Mouse (Mus musculus) stomach, embryonic 14.5 days (tissue): ENCODE data around the gene Cbs. TPM values are rescaled to one million over a fixed set of nuclear protein-coding genes. Genes with fewer than 3 reads are reported as not detected.

Experiments
- ATAC-seq: fragments of 200-750 bp; cut with Nextera tagmentation; 2 replicates; pipeline ENCODE4 v1.8.0; 2017; ENCODE audit warnings: low read depth, moderate TSS enrichment; ENCODE audit not compliant: insufficient number of reproducible peaks, insufficient read depth, low FRiP score
- H3K27ac ChIP-seq: fragments of 300-500 bp; sonication (generic); 2 replicates; pipeline ENCODE4 v1.5.1; 2014; ENCODE audit warnings: mild to moderate bottlenecking, low read length, moderate library complexity, mixed read lengths
- H3K27me3 ChIP-seq: fragments of 300-500 bp; sonication (generic); 2 replicates; pipeline ENCODE4 v1.6.1; 2014; ENCODE audit warnings: low read length, control low read depth, mixed read lengths; ENCODE audit not compliant: control insufficient read depth, insufficient read depth
- H3K36me3 ChIP-seq: fragments of 300-500 bp; sonication (generic); 2 replicates; pipeline ENCODE4 v1.6.1; 2014; ENCODE audit warnings: mild to moderate bottlenecking, control low read depth, low read length, moderate library complexity, mixed read lengths; ENCODE audit not compliant: control insufficient read depth, insufficient read depth
- H3K4me1 ChIP-seq: fragments of 300-500 bp; sonication (generic); 2 replicates; pipeline ENCODE4 v1.6.1; 2014; ENCODE audit warnings: low read length, control low read depth, mixed read lengths; ENCODE audit not compliant: control insufficient read depth, insufficient read depth
- H3K4me2 ChIP-seq: fragments of 300-500 bp; sonication (generic); replicated peaks from 2 replicates; pipeline ENCODE4 v1.6.1; 2014; ENCODE audit warnings: low read depth, low read length, control low read depth
- H3K4me3 ChIP-seq: fragments of 300-500 bp; sonication (generic); 2 replicates; pipeline ENCODE4 v1.5.1; 2014; ENCODE audit warnings: low read depth, low read length, control low read depth
- H3K9ac ChIP-seq: fragments of 300-500 bp; sonication (generic); replicated peaks from 2 replicates; pipeline ENCODE4 v1.6.1; 2014; ENCODE audit warnings: low read depth, mild to moderate bottlenecking, control low read depth, low read length, moderate library complexity, mixed read lengths
- H3K9me3 ChIP-seq: fragments of 300-500 bp; sonication (generic); 2 replicates; pipeline ENCODE4 v1.6.1; 2016; ENCODE audit warnings: low read depth, low read length, control low read depth; ENCODE audit not compliant: control insufficient read depth
- WGBS: fragments of 180-500 bp; shearing (Covaris S2); extraction: QIAGEN DNeasy Blood & Tissue Kit; methylation state at CpG from one replicate; pipeline ENCODE4 v1.1.7; 2014; 5-methylcytosine and 5-hydroxymethylcytosine counted together
- polyA plus RNA-seq: library from polyadenylated mRNA; unstranded; fragments of >200 nt; fragmentation: Nextera tagmentation; extraction: Ambion mirVana; gene quantifications from 2 replicates; pipeline ENCODE4 v1.2.1, GENCODE M21; 2014

The Cbs gene
- polyA plus RNA-seq, 1 experiment from 2014 or later: 1.3 TPM

GRCm38 (mm10) chr17:31571689-31572088 lies 65.3 kb downstream of the Cbs start:
- no peak for ATAC-seq
- Histone ChIP-seq H3K27me3 (no peaks in the 10 kb centered on the region), H3K4me1 (peaks cover 24% of the 10 kb centered on the region), H3K4me3 (no peak overlapping the region), H3K36me3 (no peaks in the 10 kb centered on the region), H3K4me2 (no peak overlapping the region), H3K9ac (no peak overlapping the region), H3K27ac (no peak overlapping the region), H3K9me3 (no peaks in the 10 kb centered on the region)
- WGBS: 89% methylated on average over 5 of the region's 5 CpGs

- H3K4me2 ChIP-seq: no peak overlapping the region
- WGBS: 82% methylated on average over 9 of the region's 9 CpGs
- ATAC-seq: peak; percentile 78
- H3K9ac ChIP-seq: no peak overlapping the region
- no peaks in the 10 kb centered on the region for H3K9me3 ChIP-seq
- H3K27ac ChIP-seq: no peak overlapping the region
- H3K4me3 ChIP-seq: no peak overlapping the region
- H3K27me3 ChIP-seq: no peaks in the 10 kb centered on the region
- peaks cover 30% of the 10 kb centered on the region for H3K4me1 ChIP-seq
- H3K36me3 ChIP-seq: no peaks in the 10 kb centered on the region
These were observed 66.6 kb downstream of the Cbs start for GRCm38 (mm10) chr17:31570321-31570925.

- H3K9ac ChIP-seq: no peak overlapping the region
- H3K27me3 ChIP-seq: no peaks in the 10 kb centered on the region
- no peaks in the 10 kb centered on the region for H3K9me3 ChIP-seq
- no peak overlapping the region for H3K4me3 ChIP-seq
- peaks cover 30% of the 10 kb centered on the region for H3K4me1 ChIP-seq
- no peaks in the 10 kb centered on the region for H3K36me3 ChIP-seq
- no peak overlapping the region for H3K27ac ChIP-seq
- WGBS: 81% methylated on average over 1 of the region's 1 CpGs
- no peak for ATAC-seq
- no peak overlapping the region for H3K4me2 ChIP-seq
These were observed 67.3 kb downstream of the Cbs start for GRCm38 (mm10) chr17:31569756-31570155.

GRCm38 (mm10) chr17:31566276-31566675 lies 70.8 kb downstream of the Cbs start:
- ATAC-seq: no peak
- peaks cover 33% of the 10 kb centered on the region for H3K4me1 ChIP-seq
- H3K9ac ChIP-seq: peak overlapping the region; percentile 87; the same call in 1 of the 2 replicates
- peak overlapping the region; percentile 96; the same call in 1 of the 2 replicates for H3K27ac ChIP-seq
- no peaks in the 10 kb centered on the region for H3K36me3 ChIP-seq
- H3K9me3 ChIP-seq: no peaks in the 10 kb centered on the region
- 74% methylated on average over 6 of the region's 6 CpGs for whole genome bisulfite sequencing
- peak overlapping the region; percentile 82 for H3K4me3 ChIP-seq
- no peaks in the 10 kb centered on the region for H3K27me3 ChIP-seq
- peak overlapping the region; percentile 88 for H3K4me2 ChIP-seq

- H3K4me1 ChIP-seq: peaks cover 33% of the 10 kb centered on the region
- ATAC-seq: peak; percentile 29
- H3K27ac ChIP-seq: peak overlapping the region; percentile 96
- no peaks in the 10 kb centered on the region for H3K9me3 ChIP-seq
- 1% methylated on average over 79 of the region's 88 CpGs for WGBS
- peak overlapping the region; percentile 87 for H3K9ac ChIP-seq
- peak overlapping the region; percentile 82 for H3K4me3 ChIP-seq
- no peaks in the 10 kb centered on the region for H3K36me3 ChIP-seq
- H3K27me3 ChIP-seq: no peaks in the 10 kb centered on the region
- peak overlapping the region; percentile 88 for H3K4me2 ChIP-seq
These were observed 71.6 kb downstream of the Cbs start for GRCm38 (mm10) chr17:31565141-31566056.

GRCm38 (mm10) chr17:31564858-31565140 lies 72.2 kb downstream of the Cbs start:
- 2% methylated on average over 13 of the region's 44 CpGs for WGBS
- peaks cover 33% of the 10 kb centered on the region for H3K4me1 ChIP-seq
- no peak for ATAC-seq

GRCm38 (mm10) chr17:31564015-31564857 lies 72.8 kb downstream of the Cbs start, which contains the start of gene Pknox1:
Gene Pknox1 (plus strand): TSS chr17:31564734.
- Histone ChIP-seq H3K4me1 (peaks cover 33% of the 10 kb centered on the region), H3K27me3 (no peaks in the 10 kb centered on the region), H3K4me3 (peak within 1 kb of the TSS; percentile 82), H3K9me3 (no peaks in the 10 kb centered on the region), H3K27ac (peak within 1 kb of the TSS; percentile 96), H3K36me3 (no peaks in the 10 kb centered on the region), H3K4me2 (peak within 1 kb of the TSS; percentile 88), H3K9ac (peak within 1 kb of the TSS; percentile 87)
- peak; percentile 95 for ATAC-seq
- WGBS: under 1% methylated on average over 54 of the region's 72 CpGs

More at GRCm38 (mm10) chr17:31564858-31565140, 72.2 kb downstream of the Cbs start:
- H3K27ac ChIP-seq: peak overlapping the region; percentile 96
- H3K36me3 ChIP-seq: no peaks in the 10 kb centered on the region
- H3K9ac ChIP-seq: peak overlapping the region; percentile 87
- H3K27me3 ChIP-seq: no peaks in the 10 kb centered on the region
- H3K4me3 ChIP-seq: peak overlapping the region; percentile 82
- no peaks in the 10 kb centered on the region for H3K9me3 ChIP-seq
- H3K4me2 ChIP-seq: peak overlapping the region; percentile 88

- ATAC-seq: no peak
- Histone ChIP-seq H3K27me3 (no peaks in the 10 kb centered on the region), H3K4me2 (peak overlapping the region; percentile 53), H3K4me3 (peak overlapping the region; percentile 24), H3K27ac (peak overlapping the region; percentile 92), H3K4me1 (peaks cover 28% of the 10 kb centered on the region), H3K9me3 (no peaks in the 10 kb centered on the region), H3K9ac (peak overlapping the region; percentile 45), H3K36me3 (no peaks in the 10 kb centered on the region)
- 15% methylated on average over 12 of the region's 12 CpGs for whole genome bisulfite sequencing
These were observed 73.4 kb downstream of the Cbs start for GRCm38 (mm10) chr17:31563632-31564014.
